Mouse (Mus musculus): ENCODE measurements around the gene Ccdc173. TPM values are rescaled to one million over a fixed set of nuclear protein-coding genes. Genes with fewer than 3 reads are reported as not detected.
A peak's percentile ranks its signal among the peaks of the same experiment; 100 is the strongest.

The Ccdc173 gene
- polyA plus RNA-seq (2014; fragmentation: Nextera tagmentation; extraction: Ambion mirVana) = 1.6 and 2.5 TPM in 2 replicates

DNA sequence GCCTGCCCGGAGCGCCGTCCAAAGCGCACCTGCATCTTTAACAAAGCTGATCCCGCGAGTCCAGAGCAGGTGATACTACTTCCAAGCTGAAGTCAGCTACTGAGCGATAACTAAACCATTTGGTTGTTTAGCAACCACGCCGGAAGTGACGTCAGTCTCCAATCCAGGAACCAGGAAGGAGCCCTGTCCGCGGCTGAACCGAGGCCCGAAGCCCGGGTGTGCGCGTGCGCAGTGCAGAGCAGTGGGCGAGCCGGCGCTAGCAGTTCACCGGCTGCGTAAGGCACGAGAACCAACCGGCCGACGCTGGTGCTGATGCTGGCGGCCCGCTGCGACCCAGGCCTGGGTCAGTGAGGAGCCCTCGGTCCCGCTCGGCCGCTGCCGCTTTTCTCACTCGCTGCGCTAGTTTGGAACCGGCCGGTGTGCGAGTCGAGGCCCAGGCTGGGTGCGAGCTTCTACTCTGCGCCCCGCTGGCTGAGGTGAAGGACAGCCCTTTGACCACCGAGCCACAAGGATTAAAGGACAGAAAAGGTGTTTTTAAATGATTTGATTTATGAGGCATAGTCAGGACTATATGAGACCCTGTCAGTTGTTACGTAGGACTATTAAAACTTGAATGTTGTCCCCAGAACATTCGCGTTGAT, at the start of gene Ccdc173, which contains the start of gene Phospho2:
Ccdc173 (minus strand) TSS at position 147 of the 641 bp plus-strand sequence.
Phospho2 (plus strand) TSS at position 195 of the 641 bp plus-strand sequence.
- Histone ChIP-seq H3K4me1 (ENCODE audit: control insufficient read depth, insufficient read depth, low read length) (no peaks in the 10 kb centered on the region), H3K4me3 (ENCODE audit: low read depth, low read length) (peak within 1 kb of the TSS; percentile 56), H3K9ac (replicated peaks; ENCODE audit: low read length) (peak within 1 kb of the TSS; percentile 70), H3K27ac (replicated peaks; ENCODE audit: low read depth, low read length) (peak within 1 kb of the TSS; percentile 54; the same call in 1 of the 2 replicates), H3K9me3 (replicated peaks; ENCODE audit: control insufficient read depth, low read length) (no peaks in the 10 kb centered on the region), H3K27me3 (ENCODE audit: control insufficient read depth, insufficient read depth, low read length) (no peaks in the 10 kb centered on the region), H3K36me3 (replicated peaks; ENCODE audit: control insufficient read depth, insufficient read depth, low read depth, low read length) (no peaks in the 10 kb centered on the region), H3K4me2 (ENCODE audit: low read depth, low read length) (peak within 1 kb of the TSS; percentile 63)
- ATAC-seq (replicated peaks; ENCODE audit: insufficient number of reproducible peaks, low FRiP score, low TSS enrichment, low read depth) (peak; percentile 94), DNase-seq (ENCODE audit: low spot score) (peak; percentile 99)
- 1% methylated on average over 48 of the region's 48 CpGs for WGBS

DNA sequence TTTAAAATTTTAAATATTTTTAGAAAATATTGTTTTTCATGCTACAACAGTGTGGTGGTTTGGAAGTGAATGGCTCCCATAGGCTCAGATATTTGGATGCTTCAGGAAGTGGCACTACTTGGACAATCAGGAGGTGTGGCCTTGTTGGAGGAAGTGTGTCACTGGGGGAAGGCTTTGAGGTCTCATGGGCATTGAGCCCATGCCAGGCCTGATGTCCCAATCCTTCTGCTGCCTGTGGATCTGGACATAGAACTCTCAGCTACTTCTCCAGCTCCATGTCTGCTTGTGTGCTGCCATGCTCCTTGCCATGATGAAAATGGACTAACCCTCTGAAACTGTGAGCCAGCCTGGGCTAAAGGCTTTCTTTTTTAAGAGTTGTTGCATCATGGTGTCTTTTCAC, 49.3 kb upstream of the Ccdc173 start:
- DNase-seq (ENCODE audit: low spot score) (no peak), ATAC-seq (replicated peaks; ENCODE audit: insufficient number of reproducible peaks, low FRiP score, low TSS enrichment, low read depth) (no peak)
- Histone ChIP-seq H3K27me3 (ENCODE audit: control insufficient read depth, insufficient read depth, low read length) (no peaks in the 10 kb centered on the region), H3K36me3 (replicated peaks; ENCODE audit: control insufficient read depth, insufficient read depth, low read depth, low read length) (no peaks in the 10 kb centered on the region; the same call in 1 of the 2 replicates), H3K4me3 (ENCODE audit: low read depth, low read length) (no peak overlapping the region), H3K4me2 (ENCODE audit: low read depth, low read length) (no peak overlapping the region), H3K27ac (replicated peaks; ENCODE audit: low read depth, low read length) (no peak overlapping the region), H3K9ac (replicated peaks; ENCODE audit: low read length) (no peak overlapping the region), H3K9me3 (replicated peaks; ENCODE audit: control insufficient read depth, low read length) (no peaks in the 10 kb centered on the region), H3K4me1 (ENCODE audit: control insufficient read depth, insufficient read depth, low read length) (no peaks in the 10 kb centered on the region)

DNA sequence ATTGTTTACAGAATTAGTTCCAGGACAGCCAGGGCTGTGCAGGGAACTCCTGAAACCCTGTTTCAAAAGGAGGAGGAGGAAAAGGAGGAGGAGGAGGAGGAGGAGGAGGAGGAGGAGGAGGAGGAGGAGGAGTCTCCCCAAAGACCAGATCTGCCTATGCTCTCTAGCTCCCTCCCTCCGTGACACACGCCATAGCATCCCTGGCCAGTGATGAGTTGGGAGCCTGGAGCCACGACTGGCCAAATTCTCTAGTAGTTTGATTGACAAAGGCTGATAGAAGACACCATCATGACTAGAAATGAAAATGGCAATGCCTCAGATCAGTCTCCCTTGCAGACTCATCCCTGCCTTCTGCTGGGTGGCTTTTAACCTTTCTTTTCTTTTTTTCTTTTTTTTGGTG, 48.6 kb upstream of the Ccdc173 start:
- Histone ChIP-seq H3K9ac (replicated peaks; ENCODE audit: low read length) (no peak overlapping the region), H3K4me1 (ENCODE audit: control insufficient read depth, insufficient read depth, low read length) (no peaks in the 10 kb centered on the region), H3K4me3 (ENCODE audit: low read depth, low read length) (no peak overlapping the region), H3K4me2 (ENCODE audit: low read depth, low read length) (no peak overlapping the region), H3K36me3 (replicated peaks; ENCODE audit: control insufficient read depth, insufficient read depth, low read depth, low read length) (no peaks in the 10 kb centered on the region; the same call in none of the 2 replicates), H3K27ac (replicated peaks; ENCODE audit: low read depth, low read length) (no peak overlapping the region), H3K9me3 (replicated peaks; ENCODE audit: control insufficient read depth, low read length) (no peaks in the 10 kb centered on the region), H3K27me3 (ENCODE audit: control insufficient read depth, insufficient read depth, low read length) (no peaks in the 10 kb centered on the region)
- ATAC-seq (replicated peaks; ENCODE audit: insufficient number of reproducible peaks, low FRiP score, low TSS enrichment, low read depth) (no peak), DNase-seq (ENCODE audit: low spot score) (no peak)
- WGBS = 27% methylated on average over 3 of the region's 3 CpGs

DNA sequence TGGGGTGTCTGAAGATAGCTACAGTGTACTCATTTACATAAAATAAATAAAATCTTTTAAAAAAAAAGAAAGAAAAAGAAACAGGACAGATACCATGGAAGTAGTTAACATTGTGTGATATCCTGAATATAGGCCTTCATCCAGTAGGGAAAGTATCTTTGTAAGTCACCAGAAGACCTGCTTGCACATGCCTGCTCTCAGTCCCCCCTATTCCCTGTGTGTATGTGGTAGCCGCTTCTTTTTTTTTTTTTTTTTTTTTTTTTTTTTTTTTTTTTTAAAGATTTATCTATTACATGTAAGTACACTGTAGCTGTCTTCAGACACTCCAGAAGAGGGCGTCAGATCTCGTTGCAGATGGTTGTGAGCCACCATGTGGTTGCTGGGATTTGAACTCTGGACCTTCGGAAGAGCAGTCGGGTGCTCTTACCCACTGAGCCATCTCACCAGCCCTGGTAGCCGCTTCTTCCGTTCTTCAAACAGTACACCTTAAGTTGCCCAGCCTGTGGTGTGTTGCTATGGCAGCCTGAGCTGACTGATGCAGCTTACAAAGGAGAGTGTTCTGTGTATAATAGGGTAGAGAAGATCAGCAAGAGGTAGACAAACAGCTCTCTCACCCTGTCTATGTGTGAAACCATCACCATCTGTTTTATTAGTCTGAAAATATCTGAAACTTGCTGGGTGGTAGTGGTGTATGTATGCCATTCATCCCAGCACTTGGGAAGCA, 48.0 kb upstream of the Ccdc173 start:
- Histone ChIP-seq H3K27me3 (ENCODE audit: control insufficient read depth, insufficient read depth, low read length) (no peaks in the 10 kb centered on the region), H3K9me3 (replicated peaks; ENCODE audit: control insufficient read depth, low read length) (no peaks in the 10 kb centered on the region), H3K4me1 (ENCODE audit: control insufficient read depth, insufficient read depth, low read length) (no peaks in the 10 kb centered on the region), H3K27ac (replicated peaks; ENCODE audit: low read depth, low read length) (no peak overlapping the region), H3K9ac (replicated peaks; ENCODE audit: low read length) (no peak overlapping the region), H3K4me3 (ENCODE audit: low read depth, low read length) (no peak overlapping the region), H3K36me3 (replicated peaks; ENCODE audit: control insufficient read depth, insufficient read depth, low read depth, low read length) (no peaks in the 10 kb centered on the region; the same call in none of the 2 replicates), H3K4me2 (ENCODE audit: low read depth, low read length) (no peak overlapping the region)
- ATAC-seq (replicated peaks; ENCODE audit: insufficient number of reproducible peaks, low FRiP score, low TSS enrichment, low read depth) (no peak), DNase-seq (ENCODE audit: low spot score) (no peak)
- WGBS = 73% methylated on average over 6 of the region's 7 CpGs

DNA sequence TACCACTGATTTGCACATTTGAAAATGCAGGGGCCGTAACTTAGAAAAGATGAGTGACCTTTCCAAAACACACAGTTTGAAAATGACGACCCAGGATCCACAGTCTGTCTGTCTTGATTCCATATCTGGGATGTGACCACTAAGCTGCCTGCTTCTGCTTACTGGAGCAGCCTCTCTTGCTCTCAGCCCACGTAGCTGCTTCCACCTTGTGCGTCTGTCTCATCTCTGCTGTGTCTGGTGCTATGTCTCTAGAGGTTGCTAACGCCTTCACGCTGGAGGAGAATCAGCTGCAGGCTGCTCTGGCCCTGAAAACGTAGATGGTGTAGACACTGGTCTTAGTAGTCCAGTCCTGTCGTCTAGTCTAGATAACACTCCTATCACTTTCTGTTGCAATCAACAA, 40.7 kb upstream of the Ccdc173 start:
- H3K27me3 ChIP-seq (ENCODE audit: control insufficient read depth, insufficient read depth, low read length) = no peaks in the 10 kb centered on the region
- no peak overlapping the region for H3K9ac ChIP-seq (replicated peaks; ENCODE audit: low read length)
- H3K36me3 ChIP-seq (replicated peaks; ENCODE audit: control insufficient read depth, insufficient read depth, low read depth, low read length) = peaks cover 2% of the 10 kb centered on the region
- no peak for ATAC-seq (replicated peaks; ENCODE audit: insufficient number of reproducible peaks, low FRiP score, low TSS enrichment, low read depth)
- no peaks in the 10 kb centered on the region for H3K9me3 ChIP-seq (replicated peaks; ENCODE audit: control insufficient read depth, low read length)
- 87% methylated on average over 8 of the region's 8 CpGs for WGBS
- no peak overlapping the region for H3K4me3 ChIP-seq (ENCODE audit: low read depth, low read length)
- no peak overlapping the region for H3K27ac ChIP-seq (replicated peaks; ENCODE audit: low read depth, low read length)
- H3K4me2 ChIP-seq (ENCODE audit: low read depth, low read length) = no peak overlapping the region
- H3K4me1 ChIP-seq (ENCODE audit: control insufficient read depth, insufficient read depth, low read length) = no peaks in the 10 kb centered on the region
- DNase-seq (ENCODE audit: low spot score) = no peak

DNA sequence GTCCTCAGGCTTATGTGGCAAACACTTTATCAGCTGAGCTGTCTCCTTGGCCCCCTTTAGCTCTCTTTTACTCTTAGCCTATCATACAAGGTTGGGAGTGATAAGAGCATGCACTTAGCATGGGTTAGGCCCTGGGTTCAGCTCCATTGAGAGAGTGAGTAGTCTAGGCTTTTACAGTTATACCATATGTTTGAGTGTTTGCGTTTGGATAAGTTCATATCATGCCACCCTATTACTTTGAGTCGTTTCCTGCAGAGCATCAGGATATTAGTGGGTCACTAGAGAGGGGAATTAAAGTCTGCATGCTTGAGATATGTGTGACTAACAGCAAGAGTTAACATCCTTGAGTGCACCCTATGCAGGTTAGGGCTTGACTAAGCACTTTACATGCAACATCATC, 40.3 kb upstream of the Ccdc173 start:
- DNase-seq (ENCODE audit: low spot score) = no peak
- H3K27me3 ChIP-seq (ENCODE audit: control insufficient read depth, insufficient read depth, low read length) = no peaks in the 10 kb centered on the region
- H3K4me3 ChIP-seq (ENCODE audit: low read depth, low read length) = no peak overlapping the region
- H3K4me1 ChIP-seq (ENCODE audit: control insufficient read depth, insufficient read depth, low read length) = no peaks in the 10 kb centered on the region
- WGBS = 95% methylated on average over 2 of the region's 2 CpGs
- no peak overlapping the region for H3K4me2 ChIP-seq (ENCODE audit: low read depth, low read length)
- H3K9me3 ChIP-seq (replicated peaks; ENCODE audit: control insufficient read depth, low read length) = no peaks in the 10 kb centered on the region
- H3K36me3 ChIP-seq (replicated peaks; ENCODE audit: control insufficient read depth, insufficient read depth, low read depth, low read length) = peaks cover 2% of the 10 kb centered on the region
- H3K9ac ChIP-seq (replicated peaks; ENCODE audit: low read length) = no peak overlapping the region
- H3K27ac ChIP-seq (replicated peaks; ENCODE audit: low read depth, low read length) = no peak overlapping the region
- ATAC-seq (replicated peaks; ENCODE audit: insufficient number of reproducible peaks, low FRiP score, low TSS enrichment, low read depth) = no peak

- H3K27me3 ChIP-seq (ENCODE audit: control insufficient read depth, insufficient read depth, low read length) = no peaks in the 10 kb centered on the region
- no peak overlapping the region for H3K9ac ChIP-seq (replicated peaks; ENCODE audit: low read length)
- no peak for DNase-seq (ENCODE audit: low spot score)
- 53% methylated on average over 7 of the region's 7 CpGs for WGBS
- no peaks in the 10 kb centered on the region for H3K4me1 ChIP-seq (ENCODE audit: control insufficient read depth, insufficient read depth, low read length)
- no peaks in the 10 kb centered on the region for H3K9me3 ChIP-seq (replicated peaks; ENCODE audit: control insufficient read depth, low read length)
- H3K4me3 ChIP-seq (ENCODE audit: low read depth, low read length) = no peak overlapping the region
- peaks cover 2% of the 10 kb centered on the region for H3K36me3 ChIP-seq (replicated peaks; ENCODE audit: control insufficient read depth, insufficient read depth, low read depth, low read length)
- no peak overlapping the region for H3K4me2 ChIP-seq (ENCODE audit: low read depth, low read length)
- no peak overlapping the region for H3K27ac ChIP-seq (replicated peaks; ENCODE audit: low read depth, low read length)
- no peak for ATAC-seq (replicated peaks; ENCODE audit: insufficient number of reproducible peaks, low FRiP score, low TSS enrichment, low read depth)
These were observed 38.7 kb upstream of the Ccdc173 start for GRCm38 (mm10) chr2:69828031-69828430.

DNA sequence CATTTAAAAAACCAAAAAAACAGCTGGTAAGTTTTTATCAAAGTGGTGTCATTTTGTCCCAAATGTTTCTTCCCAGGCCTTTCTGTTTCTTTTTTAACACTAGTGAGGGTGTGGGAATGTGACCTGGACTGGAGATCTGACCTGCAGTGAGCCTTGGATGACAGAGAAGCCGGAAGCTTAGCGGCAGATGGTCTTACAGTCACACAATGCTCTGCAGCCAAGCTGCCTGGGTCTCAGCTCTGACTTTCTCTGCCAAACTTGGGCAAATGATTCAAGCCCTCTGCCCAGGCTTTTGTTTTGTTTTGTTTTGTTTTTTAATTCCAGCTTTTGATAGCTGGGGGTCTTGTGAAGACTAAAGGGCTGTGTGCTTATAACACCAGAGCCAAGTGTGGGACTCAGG, 37.0 kb upstream of the Ccdc173 start:
- no peak for DNase-seq (ENCODE audit: low spot score)
- peaks cover 2% of the 10 kb centered on the region for H3K36me3 ChIP-seq (replicated peaks; ENCODE audit: control insufficient read depth, insufficient read depth, low read depth, low read length)
- no peak overlapping the region for H3K4me3 ChIP-seq (ENCODE audit: low read depth, low read length)
- 65% methylated on average over 2 of the region's 2 CpGs for WGBS
- no peak overlapping the region for H3K4me2 ChIP-seq (ENCODE audit: low read depth, low read length)
- ATAC-seq (replicated peaks; ENCODE audit: insufficient number of reproducible peaks, low FRiP score, low TSS enrichment, low read depth) = no peak
- no peaks in the 10 kb centered on the region for H3K9me3 ChIP-seq (replicated peaks; ENCODE audit: control insufficient read depth, low read length)
- no peaks in the 10 kb centered on the region for H3K27me3 ChIP-seq (ENCODE audit: control insufficient read depth, insufficient read depth, low read length)
- no peak overlapping the region for H3K27ac ChIP-seq (replicated peaks; ENCODE audit: low read depth, low read length)
- H3K9ac ChIP-seq (replicated peaks; ENCODE audit: low read length) = no peak overlapping the region
- H3K4me1 ChIP-seq (ENCODE audit: control insufficient read depth, insufficient read depth, low read length) = no peaks in the 10 kb centered on the region

All from embryonic facial prominence, embryonic 11.5 days (tissue).